ENCODE assay signal across 8 mouse cellular contexts in genomic region chr17:83215529-83216244, GRCm38 (mm10). TPM values are rescaled to one million over a fixed set of nuclear protein-coding genes. Genes with fewer than 3 reads are reported as not detected.
A peak's percentile ranks its signal among the peaks of the same experiment; 100 is the strongest.
DNase-seq lines count a peak whose midpoint lies in the region; ATAC-seq lines count a peak whose summit lies in the region.

No protein-coding gene starts in this region.

- H3K27ac ChIP-seq in embryonic facial prominence, embryonic 13.5 days: peak overlapping the region; percentile 60
- H3K27ac ChIP-seq in hindbrain, embryonic 12.5 days: peak overlapping the region; percentile 96
- H3K27ac ChIP-seq in limb, embryonic 15.5 days: peak overlapping the region; percentile 83
- H3K27ac ChIP-seq in neural tube, embryonic 12.5 days: peak overlapping the region; percentile 70

- WGBS in embryonic facial prominence, embryonic 13.5 days: under 1% methylated on average over 80 of the region's 80 CpGs
- WGBS in hindbrain, embryonic 12.5 days: under 1% methylated on average over 58 of the region's 80 CpGs
- WGBS in limb, embryonic 15.5 days: under 1% methylated on average over 72 of the region's 80 CpGs
- under 1% methylated on average over 57 of the region's 80 CpGs for WGBS in neural tube, embryonic 12.5 days

- H3K9me3 ChIP-seq in embryonic facial prominence, embryonic 13.5 days: no peaks in the 10 kb centered on the region
- no peaks in the 10 kb centered on the region for H3K9me3 ChIP-seq in hindbrain, embryonic 12.5 days (replicated peaks)
- no peaks in the 10 kb centered on the region for H3K9me3 ChIP-seq in limb, embryonic 15.5 days
- no peaks in the 10 kb centered on the region for H3K9me3 ChIP-seq in neural tube, embryonic 12.5 days

- H3K36me3 ChIP-seq in embryonic facial prominence, embryonic 13.5 days: no peaks in the 10 kb centered on the region
- H3K36me3 ChIP-seq in hindbrain, embryonic 12.5 days: no peaks in the 10 kb centered on the region
- H3K36me3 ChIP-seq in limb, embryonic 15.5 days: peaks cover 1% of the 10 kb centered on the region; the same call in 1 of the 2 replicates
- H3K36me3 ChIP-seq in neural tube, embryonic 12.5 days: no peaks in the 10 kb centered on the region

- H3K4me2 ChIP-seq in embryonic facial prominence, embryonic 13.5 days: peak overlapping the region; percentile 93
- H3K4me2 ChIP-seq in hindbrain, embryonic 12.5 days (replicated peaks): peak overlapping the region; percentile 94
- peak overlapping the region; percentile 92 for H3K4me2 ChIP-seq in limb, embryonic 15.5 days
- peak overlapping the region; percentile 91 for H3K4me2 ChIP-seq in neural tube, embryonic 12.5 days (replicated peaks)

- H3K4me1 ChIP-seq in embryonic facial prominence, embryonic 13.5 days: peaks cover 43% of the 10 kb centered on the region
- peaks cover 58% of the 10 kb centered on the region for H3K4me1 ChIP-seq in hindbrain, embryonic 12.5 days
- peaks cover 59% of the 10 kb centered on the region for H3K4me1 ChIP-seq in limb, embryonic 15.5 days
- H3K4me1 ChIP-seq in neural tube, embryonic 12.5 days: peaks cover 51% of the 10 kb centered on the region

- peak overlapping the region; percentile 71 for H3K4me3 ChIP-seq in embryonic facial prominence, embryonic 13.5 days
- peak overlapping the region; percentile 89 for H3K4me3 ChIP-seq in hindbrain, embryonic 12.5 days
- H3K4me3 ChIP-seq in limb, embryonic 15.5 days: peak overlapping the region; percentile 81
- peak overlapping the region; percentile 82 for H3K4me3 ChIP-seq in neural tube, embryonic 12.5 days

- ATAC-seq in embryonic facial prominence, embryonic 13.5 days (ENCODE audit: insufficient number of reproducible peaks, insufficient read depth, low FRiP score, low TSS enrichment, low read depth): peak; percentile 43; the same call in 1 of the 2 replicates
- peak; percentile 19 for ATAC-seq in hindbrain, embryonic 12.5 days (ENCODE audit: low FRiP score)
- ATAC-seq in limb, embryonic 15.5 days (ENCODE audit: insufficient number of reproducible peaks, low FRiP score, low TSS enrichment, low read depth): peak; percentile 16; the same call in 1 of the 2 replicates
- ATAC-seq in neural tube, embryonic 12.5 days (ENCODE audit: low FRiP score, low read depth): peak; percentile 43

- peaks cover 89% of the 10 kb centered on the region for H3K27me3 ChIP-seq in embryonic facial prominence, embryonic 13.5 days
- no peaks in the 10 kb centered on the region for H3K27me3 ChIP-seq in hindbrain, embryonic 12.5 days
- H3K27me3 ChIP-seq in limb, embryonic 15.5 days: peaks cover 77% of the 10 kb centered on the region
- H3K27me3 ChIP-seq in neural tube, embryonic 12.5 days (replicated peaks): peaks cover 3% of the 10 kb centered on the region; the same call in 1 of the 2 replicates

- H3K9ac ChIP-seq in embryonic facial prominence, embryonic 13.5 days: peak overlapping the region; percentile 90
- H3K9ac ChIP-seq in hindbrain, embryonic 12.5 days: peak overlapping the region; percentile 98
- H3K9ac ChIP-seq in limb, embryonic 15.5 days: peak overlapping the region; percentile 86
- peak overlapping the region; percentile 97 for H3K9ac ChIP-seq in neural tube, embryonic 12.5 days

- peak; percentile 60 for DNase-seq in kidney, adult 18-20 months
- no peak for DNase-seq in kidney, adult 8-10 months
- DNase-seq in WW6 (ENCODE audit: low read depth, low spot score): peak; percentile 5
- DNase-seq in c-Kit-positive CD71-positive TER-119-positive erythroid progenitor cells, embryonic 14.5 days (ENCODE audit: low spot score): no peak

RNA-seq across cellular contexts. Expression of gene Pkdcc, which starts 0.6 kb away (rescaled TPM):
- 5.6 and 8.1 TPM in 2 replicates for polyA plus RNA-seq in embryonic facial prominence, embryonic 13.5 days (2015; fragmentation: Nextera tagmentation; extraction: Ambion mirVana)
- polyA plus RNA-seq in hindbrain, embryonic 12.5 days (2016; fragmentation: Nextera tagmentation; extraction: Ambion mirVana): 14.6 and 17.9 TPM in 2 replicates
- 10.8 and 11.6 TPM in 2 replicates for polyA plus RNA-seq in limb, embryonic 15.5 days (2015; fragmentation: Nextera tagmentation; extraction: Ambion mirVana)
- 10.8 and 11.3 TPM in 2 replicates for polyA plus RNA-seq in neural tube, embryonic 12.5 days (2016; fragmentation: Nextera tagmentation; extraction: Ambion mirVana)

Comparison
In these comparisons a context has a peak if more than half of its experiments do, and no peak if none do; other contexts are left out.
1. DNase-seq: peak in kidney, adult 18-20 months (single experiment) and WW6 (single experiment); none in kidney, adult 8-10 months (0 of 2) and c-Kit-positive CD71-positive TER-119-positive erythroid progenitor cells, embryonic 14.5 days (single experiment).
2. Peak in every context shown above with its lines, with median percentiles within 50 percentile points of each other: ATAC-seq, H3K27ac ChIP-seq, H3K4me2 ChIP-seq, H3K4me3 ChIP-seq and H3K9ac ChIP-seq.